Mouse (Mus musculus) MEL (cell line): Measurements from ENCODE around the gene Olfr272. TPM values are rescaled to one million over a fixed set of nuclear protein-coding genes. Genes with fewer than 3 reads are reported as not detected.

Experiments used
- DNase-seq: peaks from one replicate; pipeline ENCODE4 v3.0.0; 2011; ENCODE audit warnings: low read depth, low spot score
- H3K27ac ChIP-seq: 2 replicates; pipeline ENCODE4 v1.5.1; 2012; ENCODE audit warnings: low read depth, mild to moderate bottlenecking, control low read depth, low read length, moderate library complexity; ENCODE audit not compliant: control insufficient read depth
- H3K27me3 ChIP-seq, 2 experiments: fragments of 150-350 bp in 1 of 2; sonication (generic) in 1 of 2; 2 replicates each; pipeline ENCODE4 v1.6.1; 2012; ENCODE audit warnings: low read length in 2 of 2, mild to moderate bottlenecking in 2 of 2, improper control_type of control experiment in 1 of 2, moderate library complexity in 1 of 2; ENCODE audit not compliant: insufficient read depth in 2 of 2, control insufficient read depth in 1 of 2
- H3K36me3 ChIP-seq, 2 experiments: 2 replicates each; pipeline ENCODE4 v1.6.1; 2012 to 2014; ENCODE audit warnings: low read length in 2 of 2, improper control_type of control experiment in 1 of 2, inconsistent platforms in 1 of 2, mild to moderate bottlenecking in 1 of 2; ENCODE audit not compliant: insufficient read depth in 2 of 2, control insufficient read depth in 1 of 2
- H3K4me1 ChIP-seq, 2 experiments: fragments of 150-350 bp in 1 of 2; sonication (generic) in 1 of 2; 2 replicates each; pipeline ENCODE4 v1.6.1; 2012; ENCODE audit warnings: low read length in 2 of 2, improper control_type of control experiment in 1 of 2, mild to moderate bottlenecking in 1 of 2; ENCODE audit not compliant: insufficient read depth in 2 of 2, control insufficient read depth in 1 of 2
- H3K4me3 ChIP-seq, 2 experiments: fragments of 150-350 bp in 1 of 2; sonication (generic) in 1 of 2; 2 replicates each; pipeline ENCODE4 v1.5.1; 2012; ENCODE audit warnings: low read depth in 2 of 2, low read length in 2 of 2, mild to moderate bottlenecking in 2 of 2, moderate library complexity in 2 of 2, control low read depth in 1 of 2, improper control_type of control experiment in 1 of 2; ENCODE audit not compliant: control insufficient read depth in 1 of 2, insufficient read depth in 1 of 2
- H3K79me2 ChIP-seq: 2 replicates; pipeline ENCODE4 v1.6.1; 2012; ENCODE audit warnings: mild to moderate bottlenecking, low read length, moderate library complexity; ENCODE audit not compliant: control insufficient read depth, poor library complexity, insufficient read depth
- H3K9ac ChIP-seq: 2 replicates; pipeline ENCODE4 v1.6.1; 2012; ENCODE audit warnings: low read depth, mild to moderate bottlenecking, control low read depth, low read length, moderate library complexity; ENCODE audit not compliant: control insufficient read depth, poor library complexity, severe bottlenecking
- H3K9me3 ChIP-seq: fragments of 150-350 bp; sonication (generic); replicated peaks from 2 replicates; pipeline ENCODE4 v1.6.1; 2012; ENCODE audit warnings: mild to moderate bottlenecking, low read length, improper control_type of control experiment, moderate library complexity; ENCODE audit not compliant: insufficient read depth
- CHD1 ChIP-seq: IDR thresholded peaks from 2 replicates; pipeline ENCODE4 v1.6.1; 2012; ENCODE audit warnings: low read depth, mild to moderate bottlenecking, inconsistent platforms, low read length, improper control_type of control experiment
- CHD2 ChIP-seq: IDR thresholded peaks from 2 replicates; pipeline ENCODE4 v1.6.1; 2011; ENCODE audit warnings: low read length, improper control_type of control experiment
- CTCF ChIP-seq, 3 experiments: IDR thresholded peaks in 2 of 3; conservative IDR thresholded peaks in 1 of 3; 2 replicates each; pipeline ENCODE4 v1.5.1; 2011 to 2012; ENCODE audit warnings: low read length in 3 of 3, low read depth in 2 of 3, mild to moderate bottlenecking in 2 of 3, improper control_type of control experiment in 1 of 3, inconsistent platforms in 1 of 3, mixed read lengths in 1 of 3, moderate library complexity in 1 of 3; ENCODE audit not compliant: control insufficient read depth in 1 of 3, insufficient read depth in 1 of 3, poor library complexity in 1 of 3, severe bottlenecking in 1 of 3
- E2F4 ChIP-seq: IDR thresholded peaks from 2 replicates; pipeline ENCODE4 v1.6.1; 2011; ENCODE audit warnings: low read depth, low read length, improper control_type of control experiment, borderline replicate concordance
- EP300 ChIP-seq, 2 experiments: IDR thresholded peaks; 2 replicates each; pipeline ENCODE4 v1.6.1; 2011; ENCODE audit warnings: improper control_type of control experiment in 2 of 2, low read length in 2 of 2, low read depth in 1 of 2, mild to moderate bottlenecking in 1 of 2
- ETS1 ChIP-seq: IDR thresholded peaks from 2 replicates; pipeline ENCODE4 v1.6.1; 2012; ENCODE audit warnings: low read depth, mild to moderate bottlenecking, inconsistent platforms, low read length, improper control_type of control experiment, moderate library complexity
- GABPA ChIP-seq: IDR thresholded peaks from 2 replicates; pipeline ENCODE4 v1.6.1; 2012; ENCODE audit warnings: low read depth, mild to moderate bottlenecking, inconsistent platforms, low read length, improper control_type of control experiment, moderate library complexity
- HCFC1 ChIP-seq: IDR thresholded peaks from 2 replicates; pipeline ENCODE4 v1.6.1; 2012; ENCODE audit warnings: low read depth, mild to moderate bottlenecking, inconsistent platforms, low read length, improper control_type of control experiment, moderate library complexity
- JUND ChIP-seq: IDR thresholded peaks from 2 replicates; pipeline ENCODE4 v1.6.1; 2011; ENCODE audit warnings: low read depth, mild to moderate bottlenecking, improper control_type of control experiment, low read length
- MAFK ChIP-seq: IDR thresholded peaks from 2 replicates; pipeline ENCODE4 v1.6.1; 2011; ENCODE audit warnings: low read depth, mild to moderate bottlenecking, low read length, improper control_type of control experiment, borderline replicate concordance
- MAZ ChIP-seq: IDR thresholded peaks from 2 replicates; pipeline ENCODE4 v1.6.1; 2012; ENCODE audit warnings: low read depth, mild to moderate bottlenecking, inconsistent platforms, low read length, improper control_type of control experiment
- MXI1 ChIP-seq: IDR thresholded peaks from 2 replicates; pipeline ENCODE4 v1.6.1; 2011; ENCODE audit warnings: mild to moderate bottlenecking, low read depth, low read length, improper control_type of control experiment
- NELFE ChIP-seq: IDR thresholded peaks from 2 replicates; pipeline ENCODE4 v1.6.1; 2011; ENCODE audit warnings: low read depth, low read length, improper control_type of control experiment
- NRF1 ChIP-seq: IDR thresholded peaks from 2 replicates; pipeline ENCODE4 v1.6.1; 2014; ENCODE audit warnings: low read depth, mild to moderate bottlenecking, inconsistent platforms, low read length, improper control_type of control experiment, moderate library complexity; ENCODE audit not compliant: poor library complexity, insufficient read depth, severe bottlenecking
- POLR2A ChIP-seq, 2 experiments: IDR thresholded peaks; 2 replicates each; pipeline ENCODE4 v1.6.1; 2011 to 2012; ENCODE audit warnings: low read length in 2 of 2, mild to moderate bottlenecking in 2 of 2, control low read depth in 1 of 2, improper control_type of control experiment in 1 of 2, low read depth in 1 of 2, moderate library complexity in 1 of 2; ENCODE audit not compliant: control insufficient read depth in 1 of 2, insufficient read depth in 1 of 2, poor library complexity in 1 of 2
- POLR2AphosphoS2 ChIP-seq: IDR thresholded peaks from 2 replicates; pipeline ENCODE4 v1.6.1; 2011; ENCODE audit warnings: low read length, improper control_type of control experiment
- POLR2AphosphoS5 ChIP-seq: IDR thresholded peaks from 2 replicates; pipeline ENCODE4 v1.6.1; 2012; ENCODE audit warnings: low read depth, borderline replicate concordance, mild to moderate bottlenecking, inconsistent platforms, low read length, moderate library complexity, mixed read lengths
- RAD21 ChIP-seq: IDR thresholded peaks from 2 replicates; pipeline ENCODE4 v1.6.1; 2011; ENCODE audit warnings: mild to moderate bottlenecking, low read depth, low read length, improper control_type of control experiment
- RCOR1 ChIP-seq: IDR thresholded peaks from 2 replicates; pipeline ENCODE4 v1.6.1; 2012; ENCODE audit warnings: low read depth, mild to moderate bottlenecking, inconsistent platforms, low read length, improper control_type of control experiment
- SIN3A ChIP-seq: IDR thresholded peaks from 2 replicates; pipeline ENCODE4 v1.6.1; 2012; ENCODE audit warnings: low read length, improper control_type of control experiment, inconsistent platforms
- TAL1 ChIP-seq: IDR thresholded peaks from 2 replicates; pipeline ENCODE4 v1.6.1; 2012; ENCODE audit warnings: mild to moderate bottlenecking, inconsistent platforms, low read length, moderate library complexity, mixed read lengths
- TCF12 ChIP-seq: IDR thresholded peaks from 2 replicates; pipeline ENCODE4 v1.6.1; 2014; ENCODE audit warnings: low read depth, mild to moderate bottlenecking, inconsistent platforms, low read length, improper control_type of control experiment, moderate library complexity
- UBTF ChIP-seq: IDR thresholded peaks from 2 replicates; pipeline ENCODE4 v1.6.1; 2012; ENCODE audit warnings: low read depth, mild to moderate bottlenecking, inconsistent platforms, low read length, improper control_type of control experiment, moderate library complexity, borderline replicate concordance; ENCODE audit not compliant: insufficient read depth
- USF1 ChIP-seq: IDR thresholded peaks from 2 replicates; pipeline ENCODE4 v1.6.1; 2014; ENCODE audit warnings: low read depth, mild to moderate bottlenecking, inconsistent platforms, low read length, improper control_type of control experiment, moderate library complexity
- USF2 ChIP-seq, 2 experiments: IDR thresholded peaks; 2 replicates each; pipeline ENCODE4 v1.6.1; 2011 to 2012; ENCODE audit warnings: improper control_type of control experiment in 2 of 2, low read length in 2 of 2, borderline replicate concordance in 1 of 2, inconsistent platforms in 1 of 2, low read depth in 1 of 2, mild to moderate bottlenecking in 1 of 2; ENCODE audit not compliant: insufficient read depth in 1 of 2
- ZC3H11A ChIP-seq: IDR thresholded peaks from 2 replicates; pipeline ENCODE4 v1.6.1; 2012; ENCODE audit warnings: low read depth, mild to moderate bottlenecking, inconsistent platforms, low read length, improper control_type of control experiment
- ZKSCAN1 ChIP-seq: IDR thresholded peaks from 2 replicates; pipeline ENCODE4 v1.6.1; 2012; ENCODE audit warnings: low read depth, mild to moderate bottlenecking, inconsistent platforms, low read length, improper control_type of control experiment, moderate library complexity
- ZNF384 ChIP-seq: IDR thresholded peaks from 2 replicates; pipeline ENCODE4 v1.6.1; 2012; ENCODE audit warnings: low read depth, mild to moderate bottlenecking, inconsistent platforms, low read length, improper control_type of control experiment
- polyA plus RNA-seq, 2 experiments: library from polyadenylated mRNA; stranded (reverse) in 1 of 2; unstranded in 1 of 2; fragments of >175 nt in 1 of 2; fragments of >200 nt in 1 of 2; gene quantifications; 2 replicates each; pipeline versions ENCODE4 v1.2.1 to v1.2.4; 2012; ENCODE audit warnings: low replicate concordance in 2 of 2, low read depth in 1 of 2; ENCODE audit not compliant: insufficient read length in 2 of 2, insufficient read depth in 1 of 2, missing spikeins in 1 of 2
- total RNA-seq: library from RNA; depleted of rRNA; stranded (reverse); fragments of 300-350 nt; gene quantifications from 2 replicates; pipeline ENCODE4 v1.2.3, GENCODE M21; 2012

Gene Olfr272
- total and polyA plus RNA-seq, 3 experiments, result not detected

DNA sequence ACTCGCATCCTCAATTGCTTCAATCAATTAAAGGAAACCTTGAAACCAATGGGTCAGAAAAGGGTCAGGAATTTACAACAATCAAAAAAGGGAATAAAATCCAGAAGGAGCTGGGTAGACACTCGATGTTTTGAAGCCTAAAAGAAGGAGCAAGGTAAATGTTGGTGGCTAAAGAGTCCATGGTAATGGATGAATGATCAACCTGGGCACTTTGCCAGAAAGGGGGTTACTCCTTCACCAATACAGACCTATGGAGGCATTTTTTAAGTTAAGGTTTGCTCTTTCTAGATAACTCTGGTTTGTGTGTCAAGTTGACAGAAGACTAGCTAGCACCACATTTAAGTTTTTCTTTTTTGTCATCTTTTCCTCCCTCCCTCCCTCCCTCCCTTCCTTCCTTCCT, 30.0 kb upstream of the Olfr272 start:
- DNase-seq, result no peak
- H3K27ac ChIP-seq, result no peak overlapping the region
- TF ChIP-seq NELFE (no peak), ZKSCAN1 (no peak), USF1 (no peak), MXI1 (no peak), RAD21 (no peak), TAL1 (no peak), SIN3A (no peak), CHD2 (no peak), ZNF384 (no peak), NRF1 (no peak), CHD1 (no peak), HCFC1 (no peak), ZC3H11A (no peak), ETS1 (no peak), POLR2A (IDR thresholded peaks at IDR 0.05; ENCODE audit: control insufficient read depth in 1 of 2, insufficient read depth in 1 of 2, low read depth in 1 of 2, low read length in 2 of 2, poor library complexity in 1 of 2) (no peak), RCOR1 (no peak), E2F4 (no peak), JUND (no peak)
- H3K36me3 ChIP-seq, result no peaks in the 10 kb centered on the region
- no peak overlapping the region for H3K4me3 ChIP-seq
- no peak overlapping the region for H3K9ac ChIP-seq
- peaks cover 0 to 3% of the 10 kb centered on the region in 2 experiments; a peak in 1 of 4 replicates for H3K27me3 ChIP-seq
- H3K9me3 ChIP-seq, result no peaks in the 10 kb centered on the region
- H3K4me1 ChIP-seq, result no peaks in the 10 kb centered on the region
- no peaks in the 10 kb centered on the region for H3K79me2 ChIP-seq

DNA sequence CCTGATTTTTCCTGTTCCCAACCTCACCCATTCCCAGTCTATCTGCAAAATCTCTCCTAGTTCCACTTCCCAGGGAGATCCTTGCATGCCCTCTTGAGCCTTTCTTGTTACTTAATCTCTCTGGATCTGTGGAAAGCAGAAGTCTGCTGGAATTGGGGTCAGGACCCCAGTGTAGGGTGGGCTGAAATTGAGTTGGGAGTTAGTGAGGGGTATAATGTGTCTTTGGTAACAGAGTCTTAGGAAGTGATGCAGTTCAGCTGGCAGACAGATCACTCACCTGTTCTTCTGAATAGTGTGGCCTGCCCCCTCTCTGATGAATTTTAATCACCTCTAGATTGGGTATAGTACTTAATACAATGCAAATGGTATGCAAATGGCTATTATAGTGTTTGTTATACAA, 27.7 kb upstream of the Olfr272 start:
- Histone ChIP-seq H3K4me3 (no peak overlapping the region), H3K27me3 (peaks cover 0 to 1% of the 10 kb centered on the region in 2 experiments; a peak in 1 of 4 replicates), H3K27ac (no peak overlapping the region), H3K9me3 (no peaks in the 10 kb centered on the region), H3K79me2 (no peaks in the 10 kb centered on the region), H3K36me3 (no peaks in the 10 kb centered on the region), H3K4me1 (no peaks in the 10 kb centered on the region), H3K9ac (no peak overlapping the region)
- DNase-seq, result no peak
- no peak for TF ChIP-seq UBTF
- TF ChIP-seq EP300 (IDR thresholded peaks at IDR 0.05; ENCODE audit: low read depth in 1 of 2, low read length in 2 of 2), result no peak
- no peak for TF ChIP-seq MAZ
- no peak for TF ChIP-seq USF1
- no peak for TF ChIP-seq RAD21
- TF ChIP-seq NRF1, result no peak
- no peak for TF ChIP-seq NELFE
- TF ChIP-seq SIN3A, result no peak
- no peak for TF ChIP-seq USF2 (IDR thresholded peaks at IDR 0.05; ENCODE audit: borderline replicate concordance in 1 of 2, insufficient read depth in 1 of 2, low read depth in 1 of 2, low read length in 2 of 2)
- TF ChIP-seq GABPA, result no peak
- no peak for TF ChIP-seq ETS1
- TF ChIP-seq CTCF (IDR thresholded peaks at IDR 0.05 in 2 of 3, conservative IDR thresholded peaks at IDR 0.05 in 1 of 3; ENCODE audit: control insufficient read depth in 1 of 3, insufficient read depth in 1 of 3, low read depth in 2 of 3, low read length in 3 of 3, poor library complexity in 1 of 3, severe bottlenecking in 1 of 3), result no peak
- no peak for TF ChIP-seq CHD1
- TF ChIP-seq TCF12, result no peak
- no peak for TF ChIP-seq POLR2A (IDR thresholded peaks at IDR 0.05; ENCODE audit: control insufficient read depth in 1 of 2, insufficient read depth in 1 of 2, low read depth in 1 of 2, low read length in 2 of 2, poor library complexity in 1 of 2)
- no peak for TF ChIP-seq POLR2AphosphoS5
- TF ChIP-seq MAFK, result no peak
- no peak for TF ChIP-seq ZKSCAN1
- no peak for TF ChIP-seq ZC3H11A
- TF ChIP-seq POLR2AphosphoS2, result no peak
